In genomic region chr7:82173540-82173939, GRCm38 (mm10) we compare ENCODE assay signal across 10 mouse cellular contexts. TPM values are rescaled to one million over a fixed set of nuclear protein-coding genes. Genes with fewer than 3 reads are reported as not detected.
A peak's percentile ranks its signal among the peaks of the same experiment; 100 is the strongest.
DNase-seq lines count a peak whose midpoint lies in the region; ATAC-seq and TF ChIP-seq lines count a peak whose summit lies in the region.
"Had no signal": no experiment of that assay in that cellular context is flagged by ENCODE, and none has a peak within 500 bp of the region (broad histone marks: within the 10 kb centered on the region; RNA-seq: fewer than 3 reads in every experiment).

TSS of gene Sh3gl3 (plus strand) at chr7:82173840.

- ATAC-seq in heart, embryonic 16.5 days (replicated peaks; ENCODE audit: extremely low read depth, insufficient read depth, low FRiP score), result no peak
- ATAC-seq in hindbrain, embryonic 15.5 days (ENCODE audit: low FRiP score, low read depth), result no peak
- ATAC-seq in liver, embryonic 16.5 days (ENCODE audit: low read depth), result no peak

- H3K4me3 ChIP-seq in heart, embryonic 16.5 days (ENCODE audit: low read length), result peak within 1 kb of the TSS; percentile 77
- peak within 1 kb of the TSS; percentile 53 for H3K4me3 ChIP-seq in cortical plate, adult 2 months (ENCODE audit: insufficient read depth, low read length)
- H3K4me3 ChIP-seq in hindbrain, embryonic 15.5 days, result peak within 1 kb of the TSS; percentile 69
- H3K4me3 ChIP-seq in liver, embryonic 16.5 days (ENCODE audit: low read depth, low read length), result peak within 1 kb of the TSS; percentile 50

- no peaks in the 10 kb centered on the region for H3K4me1 ChIP-seq in heart, embryonic 16.5 days (ENCODE audit: control insufficient read depth, insufficient read depth, low read length)
- no peaks in the 10 kb centered on the region for H3K4me1 ChIP-seq in cortical plate, adult 2 months (ENCODE audit: control insufficient read depth, insufficient read depth, low read length)
- H3K4me1 ChIP-seq in hindbrain, embryonic 15.5 days (replicated peaks), result peaks cover 18% of the 10 kb centered on the region
- H3K4me1 ChIP-seq in liver, embryonic 16.5 days (ENCODE audit: control insufficient read depth, low read depth, low read length), result no peaks in the 10 kb centered on the region

- no peak for DNase-seq in heart, adult 18-20 months
- no peak for DNase-seq in right cerebral cortex, adult 2 months (ENCODE audit: low spot score in 2 of 2)
- DNase-seq in adipocyte (ENCODE audit: low spot score), result no peak
- no peak for DNase-seq in retina, embryonic 14.5 days (ENCODE audit: low spot score)

- TF ChIP-seq CTCF in cortical plate, adult 2 months (IDR thresholded peaks at IDR 0.05; ENCODE audit: extremely low read depth, insufficient read depth, low read length), result no peak

- H3K4me2 ChIP-seq in heart, embryonic 16.5 days (ENCODE audit: low read depth, low read length), result peak within 1 kb of the TSS; percentile 96
- peak within 1 kb of the TSS; percentile 64 for H3K4me2 ChIP-seq in hindbrain, embryonic 15.5 days
- peak within 1 kb of the TSS; percentile 71 for H3K4me2 ChIP-seq in liver, embryonic 16.5 days (ENCODE audit: low read depth, low read length)

- H3K9ac ChIP-seq in heart, embryonic 16.5 days (ENCODE audit: low read length), result peak within 1 kb of the TSS; percentile 73
- peak within 1 kb of the TSS; percentile 70 for H3K9ac ChIP-seq in hindbrain, embryonic 15.5 days
- H3K9ac ChIP-seq in liver, embryonic 16.5 days (ENCODE audit: low read depth, low read length), result no peak within 1 kb of the TSS

- 60% methylated on average over 3 of the region's 3 CpGs for WGBS in heart, embryonic 16.5 days
- 91% methylated on average over 3 of the region's 3 CpGs for WGBS in hindbrain, embryonic 15.5 days
- 56% methylated on average over 3 of the region's 3 CpGs for WGBS in liver, embryonic 16.5 days (ENCODE audit: insufficient replicate concordance)

- H3K36me3 ChIP-seq in heart, embryonic 16.5 days (ENCODE audit: control insufficient read depth, insufficient read depth), result no peaks in the 10 kb centered on the region
- no peaks in the 10 kb centered on the region for H3K36me3 ChIP-seq in hindbrain, embryonic 15.5 days
- H3K36me3 ChIP-seq in liver, embryonic 16.5 days (ENCODE audit: control insufficient read depth, insufficient read depth), result no peaks in the 10 kb centered on the region
- H3K36me3 ChIP-seq: G1E had no signal

- peaks cover 7% of the 10 kb centered on the region for H3K27me3 ChIP-seq in heart, embryonic 16.5 days (ENCODE audit: control insufficient read depth, insufficient read depth, low read length)
- no peaks in the 10 kb centered on the region for H3K27me3 ChIP-seq in hindbrain, embryonic 15.5 days
- peaks cover 20% of the 10 kb centered on the region for H3K27me3 ChIP-seq in liver, embryonic 16.5 days (ENCODE audit: control insufficient read depth, insufficient read depth, low read depth, low read length)

- no peaks in the 10 kb centered on the region for H3K9me3 ChIP-seq in heart, embryonic 16.5 days (replicated peaks; ENCODE audit: control insufficient read depth, low read length)
- H3K9me3 ChIP-seq in hindbrain, embryonic 15.5 days, result no peaks in the 10 kb centered on the region
- no peaks in the 10 kb centered on the region for H3K9me3 ChIP-seq in liver, embryonic 16.5 days (replicated peaks; ENCODE audit: control insufficient read depth, low read length)

- no peak within 1 kb of the TSS for H3K27ac ChIP-seq in heart, embryonic 16.5 days (ENCODE audit: low read length)
- no peak within 1 kb of the TSS for H3K27ac ChIP-seq in cortical plate, adult 2 months (ENCODE audit: insufficient read depth, low read length)
- H3K27ac ChIP-seq in hindbrain, embryonic 15.5 days (replicated peaks), result peak within 1 kb of the TSS; percentile 78
- H3K27ac ChIP-seq in liver, embryonic 16.5 days (ENCODE audit: low read length), result no peak within 1 kb of the TSS

- no peak for TF ChIP-seq POLR2A in cortical plate, adult 2 months (IDR thresholded peaks at IDR 0.05; ENCODE audit: extremely low read depth, insufficient read depth, low read length)

RNA-seq across cellular contexts. Expression of gene Sh3gl3, which starts in this region (rescaled TPM):
- 4.6 and 4.7 TPM in 2 replicates for polyA plus RNA-seq in heart, embryonic 16.5 days (2015; fragmentation: Nextera tagmentation; extraction: Ambion mirVana)
- total RNA-seq in heart, adult 18-20 months (2021), result under 1 TPM; 0.55 to 0.57 TPM
- polyA plus RNA-seq in cortical plate, adult 2 months (2012; rRNA removed), result 55.8 and 62.6 TPM in 2 replicates
- polyA plus RNA-seq in hindbrain, embryonic 15.5 days (2015; fragmentation: Nextera tagmentation; extraction: Ambion mirVana), result 63.4 and 66.3 TPM in 2 replicates
- polyA plus RNA-seq in liver, embryonic 16.5 days (2015; fragmentation: Nextera tagmentation; extraction: Ambion mirVana), result 0.16 and 0.19 TPM in 2 replicates
- polyA plus RNA-seq: erythroblast, embryonic 14.5 days; G1E had no signal
